Mouse (Mus musculus): ENCODE data around the gene Prss58. TPM values are rescaled to one million over a fixed set of nuclear protein-coding genes. Genes with fewer than 3 reads are reported as not detected.

Gene Prss58
- polyA plus RNA-seq (2012) = not detected in 2 replicates

DNA sequence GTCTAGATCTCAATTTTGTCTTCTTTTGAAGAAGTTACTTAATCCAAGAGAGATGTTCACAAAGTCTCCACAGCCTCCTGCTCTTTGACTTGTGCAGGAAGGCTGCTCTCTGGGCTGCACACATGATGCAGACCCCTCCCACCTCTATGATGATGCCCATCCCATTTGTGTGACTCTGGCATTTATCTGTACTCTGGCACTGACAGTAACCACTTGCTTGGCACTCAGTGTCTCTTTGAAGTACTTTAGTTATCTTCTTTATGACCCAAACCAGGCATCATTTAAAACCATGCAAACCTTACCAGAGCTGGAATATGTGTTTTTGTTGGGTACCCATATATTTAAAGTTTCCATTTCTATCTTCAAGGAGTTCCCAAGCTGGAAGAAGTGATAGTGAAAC, at the start of gene Prss58:
TSS of gene Prss58 (minus strand) at position 101 of the 400 bp plus-strand sequence.
- Histone ChIP-seq H3K4me1 (ENCODE audit: control insufficient read depth) (no peaks in the 10 kb centered on the region), H3K4me3 (replicated peaks) (no peak within 1 kb of the TSS), H3K9me3 (ENCODE audit: control insufficient read depth, low read length) (no peaks in the 10 kb centered on the region), H3K36me3 (ENCODE audit: control insufficient read depth) (no peaks in the 10 kb centered on the region), H3K27me3 (ENCODE audit: control insufficient read depth) (no peaks in the 10 kb centered on the region)
- no peak for TF ChIP-seq TAL1 (IDR thresholded peaks at IDR 0.05; ENCODE audit: low read length)
- TF ChIP-seq GATA1 (IDR thresholded peaks at IDR 0.05; ENCODE audit: low read length) = no peak

DNA sequence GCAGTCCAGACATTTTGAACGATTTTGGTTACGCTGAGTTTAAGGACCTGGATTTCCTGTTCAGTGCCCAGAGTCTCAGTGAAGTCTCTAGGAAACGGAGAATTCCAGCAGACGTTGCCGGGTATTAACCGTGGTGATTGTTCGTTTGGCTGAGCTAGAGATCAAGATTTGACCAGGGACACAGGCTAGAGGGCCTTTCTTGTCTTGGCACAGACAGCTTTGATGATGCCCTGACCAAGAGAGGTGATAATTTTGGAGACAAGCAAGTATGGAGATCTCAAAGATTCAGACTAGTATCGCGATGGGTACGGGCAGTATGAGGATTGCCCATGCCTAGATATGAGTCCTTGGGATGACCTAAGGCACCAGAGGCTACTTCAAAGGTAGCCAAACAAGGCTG, 40.3 kb upstream of the Prss58 start, which contains the start of gene 1700074P13Rik:
TSS of gene 1700074P13Rik (minus strand) at position 101 of the 400 bp plus-strand sequence.
- no peaks in the 10 kb centered on the region for H3K9me3 ChIP-seq (ENCODE audit: control insufficient read depth, low read length)
- TF ChIP-seq GATA1 (IDR thresholded peaks at IDR 0.05; ENCODE audit: low read length) = no peak
- no peak for TF ChIP-seq TAL1 (IDR thresholded peaks at IDR 0.05; ENCODE audit: low read length)
- H3K4me3 ChIP-seq (replicated peaks) = no peak within 1 kb of the TSS
- H3K4me1 ChIP-seq (ENCODE audit: control insufficient read depth) = no peaks in the 10 kb centered on the region
- H3K27me3 ChIP-seq (ENCODE audit: control insufficient read depth) = no peaks in the 10 kb centered on the region
- no peaks in the 10 kb centered on the region for H3K36me3 ChIP-seq (ENCODE audit: control insufficient read depth)

DNA sequence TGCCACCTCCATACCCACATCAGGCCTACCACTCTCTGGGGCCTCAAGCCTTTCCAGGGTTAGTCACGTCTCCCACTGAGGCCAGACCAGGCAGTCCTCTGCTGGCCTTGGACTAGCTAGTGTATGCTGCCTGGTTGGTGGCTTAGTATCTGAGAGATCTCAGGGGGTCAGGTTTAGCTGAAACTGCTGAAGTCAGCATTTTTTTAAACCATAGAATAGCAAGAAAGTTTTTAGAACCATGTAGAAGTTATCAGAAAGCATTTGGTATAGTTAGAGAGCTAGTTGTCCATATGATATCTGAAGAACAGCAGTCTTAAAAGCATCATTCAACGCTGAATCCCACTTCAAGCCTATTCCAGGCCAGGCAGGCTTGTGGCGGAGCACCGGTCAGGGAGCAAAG, 19.8 kb upstream of the Prss58 start:
- no peaks in the 10 kb centered on the region for H3K27me3 ChIP-seq (ENCODE audit: control insufficient read depth)
- H3K36me3 ChIP-seq (ENCODE audit: control insufficient read depth) = no peaks in the 10 kb centered on the region
- H3K4me3 ChIP-seq (replicated peaks) = no peak overlapping the region
- no peak for TF ChIP-seq GATA1 (IDR thresholded peaks at IDR 0.05; ENCODE audit: low read length)
- TF ChIP-seq TAL1 (IDR thresholded peaks at IDR 0.05; ENCODE audit: low read length) = no peak
- H3K9me3 ChIP-seq (ENCODE audit: control insufficient read depth, low read length) = no peaks in the 10 kb centered on the region
- H3K4me1 ChIP-seq (ENCODE audit: control insufficient read depth) = no peaks in the 10 kb centered on the region

DNA sequence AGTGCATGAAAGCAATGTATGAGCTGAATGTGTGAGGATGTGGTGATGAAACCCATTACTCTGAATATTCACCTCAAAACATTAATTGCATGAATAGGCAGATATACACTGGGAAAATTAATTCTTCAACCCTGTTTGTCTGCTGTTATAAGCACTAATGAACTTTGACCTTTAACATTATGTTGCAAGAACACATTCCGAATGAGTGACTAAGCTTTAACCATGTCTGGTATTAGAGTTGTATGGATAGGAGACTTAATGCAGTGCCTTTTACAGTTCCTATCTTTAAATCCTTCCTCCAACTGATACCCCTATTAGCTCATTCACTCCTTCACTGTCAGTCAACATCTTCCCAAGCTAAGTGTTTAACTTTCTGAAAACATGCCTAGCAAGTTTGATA, 5.5 kb downstream of the Prss58 start:
- H3K4me1 ChIP-seq (ENCODE audit: control insufficient read depth) = no peaks in the 10 kb centered on the region
- no peaks in the 10 kb centered on the region for H3K36me3 ChIP-seq (ENCODE audit: control insufficient read depth)
- H3K4me3 ChIP-seq (replicated peaks) = no peak overlapping the region
- H3K9me3 ChIP-seq (ENCODE audit: control insufficient read depth, low read length) = no peaks in the 10 kb centered on the region
- TF ChIP-seq TAL1 (IDR thresholded peaks at IDR 0.05; ENCODE audit: low read length) = no peak
- no peak for TF ChIP-seq GATA1 (IDR thresholded peaks at IDR 0.05; ENCODE audit: low read length)
- H3K27me3 ChIP-seq (ENCODE audit: control insufficient read depth) = no peaks in the 10 kb centered on the region

DNA sequence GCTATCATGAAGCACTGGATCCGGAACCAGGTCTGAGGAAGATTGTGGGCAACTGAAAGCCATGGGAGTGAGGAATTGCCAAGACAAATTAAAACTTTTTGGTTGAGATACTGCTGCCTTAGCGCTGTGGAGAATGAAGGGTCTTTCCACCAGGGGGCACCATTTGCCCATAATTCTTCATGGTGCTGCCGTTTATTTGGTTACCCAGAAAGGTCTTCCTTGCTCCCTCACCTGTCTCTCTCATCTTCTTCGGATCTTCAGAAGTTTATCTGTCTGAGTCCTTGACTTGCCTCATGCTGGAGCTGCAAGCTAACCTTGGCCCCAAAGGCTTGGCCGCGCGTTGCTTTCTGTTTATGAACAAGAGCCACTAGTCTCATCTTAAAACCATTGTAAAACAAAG, 6.6 kb downstream of the Prss58 start:
- Histone ChIP-seq H3K36me3 (ENCODE audit: control insufficient read depth) (no peaks in the 10 kb centered on the region), H3K4me1 (ENCODE audit: control insufficient read depth) (no peaks in the 10 kb centered on the region), H3K9me3 (ENCODE audit: control insufficient read depth, low read length) (no peaks in the 10 kb centered on the region), H3K27me3 (ENCODE audit: control insufficient read depth) (no peaks in the 10 kb centered on the region), H3K4me3 (replicated peaks) (no peak overlapping the region)
- TF ChIP-seq TAL1 (IDR thresholded peaks at IDR 0.05; ENCODE audit: low read length) = no peak
- TF ChIP-seq GATA1 (IDR thresholded peaks at IDR 0.05; ENCODE audit: low read length) = no peak

DNA sequence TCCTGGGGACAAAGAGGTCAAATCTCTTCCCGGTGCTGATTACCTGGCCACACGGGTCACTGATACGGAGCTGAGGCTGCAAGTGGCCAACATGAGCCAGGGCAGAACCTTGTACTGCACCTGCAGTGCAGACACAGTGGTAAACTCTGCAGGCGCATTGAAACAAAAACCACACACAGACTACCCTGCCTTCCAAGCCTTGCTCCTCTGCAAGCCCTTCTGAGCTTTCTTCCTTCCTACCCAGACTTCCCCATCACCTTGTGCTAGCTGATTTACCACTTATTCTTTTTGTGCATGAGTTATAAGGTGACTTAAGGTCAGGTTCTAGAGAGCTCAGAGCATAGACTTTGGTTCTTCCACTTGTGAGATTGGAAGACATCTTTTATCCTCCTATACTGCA, 8.4 kb downstream of the Prss58 start:
- Histone ChIP-seq H3K4me1 (ENCODE audit: control insufficient read depth) (no peaks in the 10 kb centered on the region), H3K4me3 (replicated peaks) (no peak overlapping the region), H3K36me3 (ENCODE audit: control insufficient read depth) (no peaks in the 10 kb centered on the region), H3K27me3 (ENCODE audit: control insufficient read depth) (no peaks in the 10 kb centered on the region), H3K9me3 (ENCODE audit: control insufficient read depth, low read length) (no peaks in the 10 kb centered on the region)
- TF ChIP-seq TAL1 (IDR thresholded peaks at IDR 0.05; ENCODE audit: low read length) = no peak
- no peak for TF ChIP-seq GATA1 (IDR thresholded peaks at IDR 0.05; ENCODE audit: low read length)

DNA sequence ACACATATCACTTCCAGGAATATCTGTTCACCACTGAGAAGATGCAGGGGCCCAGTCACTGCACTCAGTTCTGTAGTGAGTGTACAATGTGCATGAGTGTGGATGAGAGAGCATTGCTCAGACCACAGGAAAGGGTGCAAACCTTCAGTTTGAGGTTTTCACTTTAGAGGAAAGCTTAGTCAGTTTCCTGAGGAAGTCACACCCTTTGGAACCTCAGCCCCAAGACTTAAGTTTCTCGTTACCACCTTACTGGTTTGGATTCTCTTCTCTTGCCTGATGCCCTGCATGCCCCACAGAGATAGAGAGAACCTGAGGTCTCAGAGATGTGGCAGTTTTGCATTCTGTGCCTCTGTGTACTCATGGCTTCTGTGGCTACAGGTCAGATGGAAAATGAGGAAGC, 9.2 kb downstream of the Prss58 start:
- H3K4me1 ChIP-seq (ENCODE audit: control insufficient read depth) = no peaks in the 10 kb centered on the region
- no peaks in the 10 kb centered on the region for H3K36me3 ChIP-seq (ENCODE audit: control insufficient read depth)
- H3K9me3 ChIP-seq (ENCODE audit: control insufficient read depth, low read length) = no peaks in the 10 kb centered on the region
- no peak overlapping the region for H3K4me3 ChIP-seq (replicated peaks)
- H3K27me3 ChIP-seq (ENCODE audit: control insufficient read depth) = no peaks in the 10 kb centered on the region
- TF ChIP-seq GATA1 (IDR thresholded peaks at IDR 0.05; ENCODE audit: low read length) (no peak), TAL1 (IDR thresholded peaks at IDR 0.05; ENCODE audit: low read length) (no peak)

DNA sequence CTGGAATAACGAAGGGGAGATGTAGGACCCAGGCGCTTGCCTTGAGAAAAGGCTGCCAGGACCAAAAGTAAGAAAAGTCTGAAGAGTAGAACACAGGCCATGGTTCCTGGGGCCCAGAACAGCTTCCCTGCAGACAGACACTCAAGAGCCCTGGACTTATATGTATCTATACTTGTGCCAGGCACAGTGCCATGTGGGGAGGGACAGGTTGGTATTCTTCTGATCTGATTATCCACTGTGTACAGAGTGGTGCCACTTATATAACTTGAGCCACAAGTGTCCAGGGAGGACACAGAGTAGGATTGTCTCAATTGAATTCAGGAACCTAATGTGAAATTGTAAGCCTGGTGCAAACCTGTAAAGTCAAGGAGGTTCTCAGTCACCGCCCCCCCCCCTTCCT, 12.8 kb downstream of the Prss58 start, which contains the start of gene Moxd2:
TSS of gene Moxd2 (minus strand) at position 101 of the 400 bp plus-strand sequence.
- Histone ChIP-seq H3K4me3 (replicated peaks) (no peak within 1 kb of the TSS), H3K9me3 (ENCODE audit: control insufficient read depth, low read length) (no peaks in the 10 kb centered on the region), H3K36me3 (ENCODE audit: control insufficient read depth) (no peaks in the 10 kb centered on the region), H3K4me1 (ENCODE audit: control insufficient read depth) (no peaks in the 10 kb centered on the region), H3K27me3 (ENCODE audit: control insufficient read depth) (no peaks in the 10 kb centered on the region)
- TF ChIP-seq GATA1 (IDR thresholded peaks at IDR 0.05; ENCODE audit: low read length) (no peak), TAL1 (IDR thresholded peaks at IDR 0.05; ENCODE audit: low read length) (no peak)

DNA sequence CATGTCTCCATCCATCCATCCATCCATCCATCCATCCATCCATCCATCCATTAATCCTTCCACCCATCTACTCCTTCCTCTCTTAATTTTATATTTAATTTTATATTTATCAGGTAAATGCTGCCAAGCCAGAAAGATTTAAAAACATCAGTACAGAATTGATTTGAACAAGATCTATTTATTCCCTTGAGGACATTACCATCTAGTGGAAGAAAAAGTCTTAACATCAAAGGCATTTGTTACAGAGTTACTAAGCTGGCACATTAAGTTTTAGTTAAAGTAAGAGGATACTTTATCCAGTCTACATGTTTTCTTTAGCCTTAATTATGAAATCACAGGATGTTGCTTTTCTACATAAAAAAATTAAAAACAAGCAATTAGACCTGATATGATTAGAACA, 54.9 kb downstream of the Prss58 start:
- H3K36me3 ChIP-seq (ENCODE audit: control insufficient read depth) = no peaks in the 10 kb centered on the region
- no peak overlapping the region for H3K4me3 ChIP-seq (replicated peaks)
- H3K9me3 ChIP-seq (ENCODE audit: control insufficient read depth, low read length) = no peaks in the 10 kb centered on the region
- no peaks in the 10 kb centered on the region for H3K4me1 ChIP-seq (ENCODE audit: control insufficient read depth)
- H3K27me3 ChIP-seq (ENCODE audit: control insufficient read depth) = no peaks in the 10 kb centered on the region
- TF ChIP-seq TAL1 (IDR thresholded peaks at IDR 0.05; ENCODE audit: low read length) = no peak
- TF ChIP-seq GATA1 (IDR thresholded peaks at IDR 0.05; ENCODE audit: low read length) = no peak

Other genes with a start within 250 kb of the Prss58 start
- gene Moxd2, start 12.9 kb downstream of the Prss58 start, polyA plus RNA-seq (2012) = not detected in 2 replicates
- not detected in 2 replicates for gene 1700074P13Rik, start 40.2 kb upstream of the Prss58 start, polyA plus RNA-seq (2012)
- gene Gm4744, start 51.5 kb upstream of the Prss58 start, polyA plus RNA-seq (2012) = not detected in 2 replicates
- not detected in 2 replicates for gene 1810009J06Rik, start 64.4 kb upstream of the Prss58 start, polyA plus RNA-seq (2012)
- gene Gm2663, start 99.1 kb upstream of the Prss58 start, polyA plus RNA-seq (2012) = not detected in 2 replicates
- gene 2210010C04Rik, start 135.1 kb upstream of the Prss58 start, polyA plus RNA-seq (2012) = 0.02 TPM in 1 of 2 replicates, not detected in the other